Mouse (Mus musculus) brain, embryonic 14.5 days (tissue): ENCODE results near the gene Nudt19. TPM values are rescaled to one million over a fixed set of nuclear protein-coding genes. Genes with fewer than 3 reads are reported as not detected.

ENCODE experiments used
- DNase-seq: peaks from one replicate; pipeline ENCODE4 v3.0.0-alpha.2; 2011; ENCODE audit warnings: low read depth
- CTCF ChIP-seq: fragments of 200-500 bp; IDR thresholded peaks from 2 replicates; pipeline ENCODE4 v1.5.1; 2012; ENCODE audit warnings: inconsistent platforms, mild to moderate bottlenecking, moderate library complexity, borderline replicate concordance; ENCODE audit not compliant: insufficient read depth, insufficient read length; ENCODE audit errors: extremely low read depth
- POLR2A ChIP-seq: fragments of 200-500 bp; IDR thresholded peaks from 2 replicates; pipeline ENCODE4 v1.6.1; 2012; ENCODE audit warnings: mild to moderate bottlenecking, inconsistent platforms, borderline replicate concordance; ENCODE audit not compliant: poor library complexity, insufficient read depth, insufficient read length, severe bottlenecking; ENCODE audit errors: extremely low read depth
- polyA plus RNA-seq: library from polyadenylated mRNA; depleted of rRNA; stranded (reverse); fragments of >200 nt; gene quantifications from 2 replicates; pipeline ENCODE4 v1.2.3, GENCODE M21; 2012; rRNA removed

Gene Nudt19
- polyA plus RNA-seq, 1 experiment, result 46.1 TPM

GRCm38 (mm10) chr7:35530026-35530425 is 26.1 kb downstream of the Nudt19 start:
- TF ChIP-seq CTCF (no peak), POLR2A (no peak)
- DNase-seq, result no peak

GRCm38 (mm10) chr7:35526795-35527194 is 29.3 kb downstream of the Nudt19 start:
- no peak for TF ChIP-seq CTCF
- TF ChIP-seq POLR2A, result no peak
- DNase-seq, result no peak

- TF ChIP-seq POLR2A (no peak), CTCF (peak; percentile 51; the same call in 1 of the 2 replicates)
- peak; percentile 35 for DNase-seq
Observed at GRCm38 (mm10) chr7:35501995-35502394, 54.1 kb downstream of the Nudt19 start.

- TF ChIP-seq POLR2A (no peak), CTCF (no peak)
- peak; percentile 2 for DNase-seq
Observed at GRCm38 (mm10) chr7:35497516-35497915, 58.6 kb downstream of the Nudt19 start.

Other genes starting within 250 kb of the Nudt19 start
- 14.6 and 14.8 TPM in 2 replicates for gene Gpatch1, start 237.9 kb downstream of the Nudt19 start, polyA plus RNA-seq
- 1.4 and 2.5 TPM in 2 replicates for gene Rhpn2, start 222.1 kb downstream of the Nudt19 start, polyA plus RNA-seq
- 8.0 and 8.2 TPM in 2 replicates for gene Faap24, start 159.5 kb downstream of the Nudt19 start, polyA plus RNA-seq
- gene Cep89, start 159.3 kb downstream of the Nudt19 start, polyA plus RNA-seq, result 24.4 and 29.0 TPM in 2 replicates
- 0.05 and 0.06 TPM in 2 replicates for gene Slc7a9, start 107.5 kb downstream of the Nudt19 start, polyA plus RNA-seq
- gene Tdrd12, start 18.6 kb downstream of the Nudt19 start, polyA plus RNA-seq, result 0.18 and 0.22 TPM in 2 replicates
- gene Rgs9bp, start 29.3 kb upstream of the Nudt19 start, polyA plus RNA-seq, result 0.21 and 0.26 TPM in 2 replicates
- 23.6 and 24.4 TPM in 2 replicates for gene Ankrd27, start 29.9 kb upstream of the Nudt19 start, polyA plus RNA-seq
- gene Pdcd5, start 91.2 kb upstream of the Nudt19 start, polyA plus RNA-seq, result 138 and 144 TPM in 2 replicates
- 19.8 and 25.2 TPM in 2 replicates for gene Dpy19l3, start 198.2 kb upstream of the Nudt19 start, polyA plus RNA-seq
- 18.4 and 20.9 TPM in 2 replicates for gene Zfp507, start 246.7 kb upstream of the Nudt19 start, polyA plus RNA-seq